Mouse (Mus musculus): ENCODE results near the gene Magohb.

DNA sequence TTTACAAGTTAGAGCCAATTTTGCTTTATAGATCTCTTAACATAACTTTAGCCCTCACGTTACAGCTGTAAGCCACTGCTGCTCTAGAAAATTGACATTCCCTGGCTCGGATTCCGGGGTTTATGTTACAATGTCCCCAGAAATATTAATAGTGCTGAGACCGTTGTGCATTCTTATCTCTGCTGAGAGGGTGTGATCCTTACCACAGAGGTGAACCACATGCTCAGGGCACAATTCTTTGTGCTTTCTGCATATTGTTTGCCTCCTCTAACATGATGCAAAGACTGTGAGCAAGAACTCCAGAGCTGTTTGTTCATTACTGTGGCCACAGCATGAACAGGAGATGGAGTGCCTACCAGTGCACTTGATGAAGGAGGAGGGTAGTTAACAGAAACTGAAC lies 16.4 kb downstream of the Magohb start:
- TF ChIP-seq CTCF (IDR thresholded peaks at IDR 0.05; ENCODE audit: low read depth) (no peak), EP300 (IDR thresholded peaks at IDR 0.05; ENCODE audit: low read depth) (no peak)

All from heart, postnatal 0 days (tissue).